In genomic region chr2:33814581-33814980, GRCm38 (mm10) we compare ENCODE assay signal across 16 mouse cellular contexts.
DNase-seq lines count a peak whose midpoint lies in the region; ATAC-seq lines count a peak whose summit lies in the region.
"Had no signal": no experiment of that assay in that cellular context is flagged by ENCODE, and none has a peak within 500 bp of the region (broad histone marks: within the 10 kb centered on the region; RNA-seq: fewer than 3 reads in every experiment).

No protein-coding gene starts in this region.

- no peak overlapping the region for H3K9ac ChIP-seq in midbrain, embryonic 12.5 days (replicated peaks)
- no peak overlapping the region for H3K9ac ChIP-seq in midbrain, embryonic 11.5 days (ENCODE audit: low read length)
- no peak overlapping the region for H3K9ac ChIP-seq in embryonic facial prominence, embryonic 14.5 days (ENCODE audit: low read depth, low read length)
- H3K9ac ChIP-seq in hindbrain, embryonic 15.5 days = 0 out of 2 replicates have a peak overlapping the region, but pooled peaks have one; percentile 14
- no peak overlapping the region for H3K9ac ChIP-seq in midbrain, embryonic 15.5 days
- H3K9ac ChIP-seq: heart, embryonic 13.5 days had no signal

- no peaks in the 10 kb centered on the region for H3K9me3 ChIP-seq in midbrain, embryonic 12.5 days
- no peaks in the 10 kb centered on the region for H3K9me3 ChIP-seq in midbrain, embryonic 11.5 days (ENCODE audit: control insufficient read depth, low read length)
- H3K9me3 ChIP-seq in embryonic facial prominence, embryonic 14.5 days (ENCODE audit: control insufficient read depth, low read length) = no peaks in the 10 kb centered on the region
- no peaks in the 10 kb centered on the region for H3K9me3 ChIP-seq in hindbrain, embryonic 15.5 days
- H3K9me3 ChIP-seq in midbrain, embryonic 15.5 days = no peaks in the 10 kb centered on the region
- H3K9me3 ChIP-seq: heart, embryonic 13.5 days had no signal

- 48% methylated on average over 8 of the region's 8 CpGs for WGBS in midbrain, embryonic 12.5 days
- WGBS in midbrain, embryonic 11.5 days = 59% methylated on average over 8 of the region's 8 CpGs
- WGBS in embryonic facial prominence, embryonic 14.5 days = 40% methylated on average over 8 of the region's 8 CpGs
- WGBS in hindbrain, embryonic 15.5 days = 54% methylated on average over 8 of the region's 8 CpGs
- 58% methylated on average over 8 of the region's 8 CpGs for WGBS in midbrain, embryonic 15.5 days

- no peak for ATAC-seq in midbrain, embryonic 12.5 days (ENCODE audit: low FRiP score, low read depth)
- no peak for ATAC-seq in midbrain, embryonic 11.5 days (ENCODE audit: low FRiP score)
- ATAC-seq in embryonic facial prominence, embryonic 14.5 days (ENCODE audit: low read depth) = no peak
- ATAC-seq in hindbrain, embryonic 15.5 days (ENCODE audit: low FRiP score, low read depth) = no peak
- ATAC-seq in midbrain, embryonic 15.5 days (replicated peaks) = no peak
- ATAC-seq: activated CD4-positive, CD25-positive, alpha-beta regulatory T cell, adult 4 months; CD4-positive, CD25-positive, alpha-beta regulatory T cell, adult 4 months had no signal

- H3K27ac ChIP-seq in midbrain, embryonic 12.5 days (replicated peaks) = peak overlapping the region; percentile 36; the same call in 1 of the 2 replicates
- H3K27ac ChIP-seq in midbrain, embryonic 11.5 days (ENCODE audit: low read depth, low read length) = no peak overlapping the region
- peak overlapping the region; percentile 57 for H3K27ac ChIP-seq in embryonic facial prominence, embryonic 14.5 days (replicated peaks; ENCODE audit: low read depth, low read length)
- peak overlapping the region; percentile 65 for H3K27ac ChIP-seq in hindbrain, embryonic 15.5 days (replicated peaks)
- H3K27ac ChIP-seq in midbrain, embryonic 15.5 days = peak overlapping the region; percentile 10; the same call in 1 of the 2 replicates
- H3K27ac ChIP-seq: heart, embryonic 13.5 days; layer of hippocampus, adult 2 months had no signal

- no peak overlapping the region for H3K4me3 ChIP-seq in midbrain, embryonic 12.5 days
- H3K4me3 ChIP-seq in midbrain, embryonic 11.5 days (ENCODE audit: low read depth, low read length) = no peak overlapping the region
- H3K4me3 ChIP-seq in embryonic facial prominence, embryonic 14.5 days (ENCODE audit: low read depth, low read length) = no peak overlapping the region
- H3K4me3 ChIP-seq in hindbrain, embryonic 15.5 days = no peak overlapping the region
- no peak overlapping the region for H3K4me3 ChIP-seq in midbrain, embryonic 15.5 days
- H3K4me3 ChIP-seq: heart, embryonic 13.5 days; layer of hippocampus, adult 2 months; myocyte had no signal

- DNase-seq in midbrain, embryonic 11.5 days (ENCODE audit: low spot score, missing footprints) = no peak
- DNase-seq in embryonic facial prominence, embryonic 14.5 days (ENCODE audit: low spot score) = peak; percentile 69
- no peak for DNase-seq in liver
- DNase-seq in ovary, postnatal 14 days (ENCODE audit: low spot score) = no peak
- no peak for DNase-seq in adrenal gland, postnatal 25 days
- DNase-seq: cerebellum, adult 11-12 months; gastrocnemius, postnatal 25 days; kidney, adult 8-10 months had no signal

- peaks cover 22% of the 10 kb centered on the region for H3K36me3 ChIP-seq in midbrain, embryonic 12.5 days
- 0 out of 2 replicates have a peak, but pooled peaks cover 3% of the 10 kb centered on the region for H3K36me3 ChIP-seq in midbrain, embryonic 11.5 days (ENCODE audit: control insufficient read depth, insufficient read depth, low read length)
- H3K36me3 ChIP-seq in embryonic facial prominence, embryonic 14.5 days (ENCODE audit: control insufficient read depth, insufficient read depth, low read length) = peaks cover 19% of the 10 kb centered on the region
- H3K36me3 ChIP-seq in hindbrain, embryonic 15.5 days = 0 out of 2 replicates have a peak, but pooled peaks cover 4% of the 10 kb centered on the region
- H3K36me3 ChIP-seq in midbrain, embryonic 15.5 days (replicated peaks) = no peaks in the 10 kb centered on the region; the same call in 1 of the 2 replicates

- H3K4me2 ChIP-seq in midbrain, embryonic 12.5 days (replicated peaks) = no peak overlapping the region
- H3K4me2 ChIP-seq in midbrain, embryonic 11.5 days = no peak overlapping the region
- no peak overlapping the region for H3K4me2 ChIP-seq in embryonic facial prominence, embryonic 14.5 days (ENCODE audit: low read depth, low read length)
- H3K4me2 ChIP-seq in hindbrain, embryonic 15.5 days = no peak overlapping the region
- no peak overlapping the region for H3K4me2 ChIP-seq in midbrain, embryonic 15.5 days
- H3K4me2 ChIP-seq: heart, embryonic 13.5 days had no signal

- peaks cover 54% of the 10 kb centered on the region for H3K4me1 ChIP-seq in midbrain, embryonic 12.5 days
- peaks cover 3% of the 10 kb centered on the region for H3K4me1 ChIP-seq in midbrain, embryonic 11.5 days (ENCODE audit: control insufficient read depth, insufficient read depth, low read length)
- peaks cover 33% of the 10 kb centered on the region for H3K4me1 ChIP-seq in embryonic facial prominence, embryonic 14.5 days (ENCODE audit: control insufficient read depth, insufficient read depth, low read length)
- H3K4me1 ChIP-seq in hindbrain, embryonic 15.5 days (replicated peaks) = peaks cover 61% of the 10 kb centered on the region
- H3K4me1 ChIP-seq in midbrain, embryonic 15.5 days = peaks cover 59% of the 10 kb centered on the region

- no peaks in the 10 kb centered on the region for H3K27me3 ChIP-seq in midbrain, embryonic 12.5 days
- no peaks in the 10 kb centered on the region for H3K27me3 ChIP-seq in midbrain, embryonic 11.5 days (ENCODE audit: control insufficient read depth, insufficient read depth, low read length)
- no peaks in the 10 kb centered on the region for H3K27me3 ChIP-seq in embryonic facial prominence, embryonic 14.5 days (replicated peaks; ENCODE audit: control insufficient read depth, insufficient read depth, low read length)
- no peaks in the 10 kb centered on the region for H3K27me3 ChIP-seq in hindbrain, embryonic 15.5 days
- no peaks in the 10 kb centered on the region for H3K27me3 ChIP-seq in midbrain, embryonic 15.5 days (replicated peaks)
- H3K27me3 ChIP-seq: heart, embryonic 13.5 days had no signal
